Mouse (Mus musculus) midbrain, embryonic 14.5 days (tissue): ENCODE data around the gene Xrra1. TPM values are rescaled to one million over a fixed set of nuclear protein-coding genes. Genes with fewer than 3 reads are reported as not detected.
"Not testable (repeated sequence)": the region's sequence is repeated elsewhere in the genome, so short reads cannot be mapped to it uniquely, and the experiment has no call there.

ENCODE experiments used
- ATAC-seq: fragments of 200-750 bp; cut with Nextera tagmentation; 2 replicates; pipeline ENCODE4 v1.8.0; 2017; ENCODE audit warnings: moderate number of reproducible peaks, moderate library complexity; ENCODE audit not compliant: low FRiP score, low TSS enrichment
- DNase-seq: peaks from one replicate; pipeline ENCODE4 v3.0.0-alpha.2; 2015
- H3K27ac ChIP-seq: fragments of 300-500 bp; sonication (generic); replicated peaks from 2 replicates; pipeline ENCODE4 v1.5.1; 2014; ENCODE audit warnings: mild to moderate bottlenecking, low read depth, low read length, moderate library complexity
- H3K27me3 ChIP-seq: fragments of 300-500 bp; sonication (generic); 2 replicates; pipeline ENCODE4 v1.6.1; 2014; ENCODE audit warnings: low read length, control low read depth, mixed read lengths; ENCODE audit not compliant: control insufficient read depth, insufficient read depth
- H3K36me3 ChIP-seq: fragments of 300-500 bp; sonication (generic); 2 replicates; pipeline ENCODE4 v1.6.1; 2014; ENCODE audit warnings: low read length, control low read depth; ENCODE audit not compliant: control insufficient read depth, insufficient read depth
- H3K4me1 ChIP-seq: fragments of 300-500 bp; sonication (generic); 2 replicates; pipeline ENCODE4 v1.6.1; 2014; ENCODE audit warnings: mild to moderate bottlenecking, antibody characterized with exemption, low read length, control low read depth; ENCODE audit not compliant: control insufficient read depth, insufficient read depth
- H3K4me2 ChIP-seq: fragments of 300-500 bp; sonication (generic); 2 replicates; pipeline ENCODE4 v1.6.1; 2014; ENCODE audit warnings: mild to moderate bottlenecking, low read length, moderate library complexity
- H3K4me3 ChIP-seq: fragments of 300-500 bp; sonication (generic); replicated peaks from 2 replicates; pipeline ENCODE4 v1.5.1; 2014; ENCODE audit warnings: low read depth, low read length
- H3K9ac ChIP-seq: fragments of 300-500 bp; sonication (generic); replicated peaks from 2 replicates; pipeline ENCODE4 v1.6.1; 2014; ENCODE audit warnings: mild to moderate bottlenecking, low read length, moderate library complexity
- H3K9me3 ChIP-seq: fragments of 300-500 bp; sonication (generic); 2 replicates; pipeline ENCODE4 v1.6.1; 2016; ENCODE audit warnings: low read length, control low read depth, mixed read lengths; ENCODE audit not compliant: control insufficient read depth
- WGBS: fragments of 180-500 bp; shearing (Covaris S2); extraction: QIAGEN DNeasy Blood & Tissue Kit; methylation state at CpG from one replicate; pipeline ENCODE4 v1.1.7; 2014; 5-methylcytosine and 5-hydroxymethylcytosine counted together
- polyA plus RNA-seq: library from polyadenylated mRNA; unstranded; fragments of >200 nt; fragmentation: Nextera tagmentation; extraction: Ambion mirVana; gene quantifications from 2 replicates; pipeline ENCODE4 v1.2.1, GENCODE M21; 2014

Xrra1 gene
- 1.0 and 1.2 TPM in 2 replicates for polyA plus RNA-seq

DNA sequence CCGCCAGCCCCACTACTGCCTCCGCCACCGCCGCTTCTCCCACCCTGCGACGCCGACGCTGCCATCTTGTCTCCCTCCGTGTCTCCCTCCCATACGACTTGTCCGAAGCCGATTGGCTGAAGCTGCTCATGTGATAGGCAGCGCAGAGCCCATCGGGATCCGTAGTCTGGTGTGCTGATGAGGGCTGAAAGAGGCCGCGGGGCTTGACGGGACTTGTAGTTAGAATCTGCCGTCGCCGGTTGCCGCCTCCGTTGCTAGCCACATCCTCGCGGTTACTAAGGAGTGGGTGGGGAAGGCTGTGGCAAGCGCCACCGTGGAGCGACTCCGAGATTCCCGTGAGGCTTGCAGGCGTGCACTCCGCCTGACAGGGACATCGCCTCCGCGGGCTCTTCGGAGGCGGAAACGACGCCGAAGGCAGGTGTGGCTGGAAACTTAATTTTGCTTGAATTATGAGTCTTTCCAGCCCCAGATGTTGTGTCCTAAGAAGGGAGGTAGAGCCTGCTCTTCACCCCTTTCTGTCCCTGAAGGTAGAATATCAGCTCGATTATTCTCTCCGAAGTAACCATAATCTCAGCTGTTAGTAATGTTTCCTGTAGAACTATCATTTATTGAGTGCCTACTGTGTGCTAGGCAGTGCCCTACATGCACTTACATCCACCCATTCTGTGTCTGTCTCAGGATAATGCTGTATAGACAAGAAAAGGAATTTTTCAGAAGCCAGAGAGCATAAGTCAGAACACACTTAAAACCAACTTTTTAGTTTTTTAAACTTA, at the start of gene Xrra1:
Gene Xrra1, plus strand, starts transcription at position 304 of the 773 bp plus-strand sequence.
- H3K9ac ChIP-seq, result peak within 1 kb of the TSS; percentile 79
- peak within 1 kb of the TSS; percentile 70 for H3K4me3 ChIP-seq
- no peaks in the 10 kb centered on the region for H3K27me3 ChIP-seq
- H3K4me2 ChIP-seq, result peak within 1 kb of the TSS; percentile 86
- ATAC-seq (peak; percentile 98), DNase-seq (peak; percentile 99)
- WGBS, result under 1% methylated on average over 42 of the region's 42 CpGs
- H3K9me3 ChIP-seq, result no peaks in the 10 kb centered on the region
- peaks cover 11% of the 10 kb centered on the region for H3K4me1 ChIP-seq
- peak within 1 kb of the TSS; percentile 84 for H3K27ac ChIP-seq
- peaks cover 9% of the 10 kb centered on the region; the same call in 1 of the 2 replicates for H3K36me3 ChIP-seq

DNA sequence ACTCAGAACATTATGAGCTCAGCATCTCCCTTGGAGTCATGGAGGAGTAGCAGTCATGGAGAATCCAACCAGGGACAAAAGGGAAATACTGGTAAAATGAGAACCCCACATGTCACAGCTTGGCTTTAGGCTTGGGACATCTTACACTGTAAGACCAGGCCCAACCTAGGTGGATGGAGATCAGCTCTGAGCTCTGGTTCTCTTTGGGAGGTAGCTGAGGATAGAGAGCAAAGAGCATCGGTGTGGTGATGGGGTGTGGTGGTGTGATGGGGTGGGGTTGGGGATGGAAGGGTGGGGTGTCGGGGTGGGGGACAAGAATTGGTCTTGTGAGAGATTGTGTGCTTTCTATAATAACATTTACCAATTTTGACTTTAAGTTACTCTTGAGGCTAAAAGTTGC, 48.1 kb upstream of the Xrra1 start:
- Histone ChIP-seq H3K4me3 (no peak overlapping the region), H3K27me3 (no peaks in the 10 kb centered on the region), H3K9me3 (no peaks in the 10 kb centered on the region), H3K36me3 (no peaks in the 10 kb centered on the region), H3K27ac (no peak overlapping the region), H3K4me1 (no peaks in the 10 kb centered on the region), H3K9ac (no peak overlapping the region), H3K4me2 (no peak overlapping the region)
- 96% methylated on average over 2 of the region's 2 CpGs for WGBS
- no peak for DNase-seq
- no peak for ATAC-seq

- no peak for ATAC-seq
- Histone ChIP-seq H3K4me2 (no peak overlapping the region), H3K27me3 (no peaks in the 10 kb centered on the region), H3K9me3 (no peaks in the 10 kb centered on the region), H3K4me3 (no peak overlapping the region), H3K9ac (no peak overlapping the region), H3K27ac (no peak overlapping the region), H3K4me1 (no peaks in the 10 kb centered on the region), H3K36me3 (no peaks in the 10 kb centered on the region)
- 92% methylated on average over 4 of the region's 4 CpGs for WGBS
- no peak for DNase-seq
Observed at GRCm38 (mm10) chr7:99811661-99812060, 47.3 kb upstream of the Xrra1 start.

- H3K4me3 ChIP-seq, result no peak overlapping the region
- no peaks in the 10 kb centered on the region for H3K36me3 ChIP-seq
- ATAC-seq, result no peak
- 87% methylated on average over 11 of the region's 11 CpGs for WGBS
- no peaks in the 10 kb centered on the region for H3K27me3 ChIP-seq
- no peak for DNase-seq
- H3K9ac ChIP-seq, result no peak overlapping the region
- no peak overlapping the region for H3K27ac ChIP-seq
- no peaks in the 10 kb centered on the region for H3K9me3 ChIP-seq
- H3K4me2 ChIP-seq, result no peak overlapping the region
- no peaks in the 10 kb centered on the region for H3K4me1 ChIP-seq
Observed at GRCm38 (mm10) chr7:99813394-99813793, 45.5 kb upstream of the Xrra1 start.

GRCm38 (mm10) chr7:99818181-99818725, 40.7 kb upstream of the Xrra1 start:
- not testable (repeated sequence) for H3K27me3 ChIP-seq, H3K36me3 ChIP-seq, H3K9ac ChIP-seq, H3K9me3 ChIP-seq, H3K4me3 ChIP-seq, H3K4me2 ChIP-seq, H3K27ac ChIP-seq, ATAC-seq, DNase-seq, H3K4me1 ChIP-seq
- 23% methylated on average over 9 of the region's 9 CpGs for WGBS

DNA sequence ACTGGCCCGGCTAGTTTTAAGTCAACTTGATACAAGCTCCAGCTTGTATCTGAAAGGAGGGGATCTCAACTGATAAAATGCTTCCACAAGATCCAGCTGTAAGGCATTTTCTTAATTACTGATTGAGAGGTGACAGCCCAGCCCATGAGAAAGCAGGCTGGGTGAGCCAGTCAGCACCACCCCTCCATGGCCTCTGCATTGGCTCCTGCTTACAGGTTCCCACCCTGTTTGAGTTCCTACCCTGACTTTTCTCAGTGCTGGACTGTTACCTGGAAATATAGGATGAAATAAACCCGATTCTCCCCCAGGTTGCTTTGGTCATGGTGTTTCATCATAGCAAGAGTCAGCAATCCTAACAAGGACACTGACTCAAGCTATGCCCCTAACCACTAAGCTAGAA, 37.0 kb upstream of the Xrra1 start:
- H3K9me3 ChIP-seq, result no peaks in the 10 kb centered on the region
- no peak overlapping the region for H3K4me2 ChIP-seq
- WGBS, result 85% methylated on average over 2 of the region's 2 CpGs
- DNase-seq (no peak), ATAC-seq (no peak)
- H3K36me3 ChIP-seq, result no peaks in the 10 kb centered on the region
- no peaks in the 10 kb centered on the region for H3K4me1 ChIP-seq
- H3K4me3 ChIP-seq, result no peak overlapping the region
- no peak overlapping the region for H3K9ac ChIP-seq
- H3K27me3 ChIP-seq, result no peaks in the 10 kb centered on the region
- H3K27ac ChIP-seq, result no peak overlapping the region

GRCm38 (mm10) chr7:99822426-99822825, 36.5 kb upstream of the Xrra1 start:
- no peaks in the 10 kb centered on the region for H3K4me1 ChIP-seq
- 90% methylated on average over 5 of the region's 5 CpGs for WGBS
- ATAC-seq, result no peak

DNA sequence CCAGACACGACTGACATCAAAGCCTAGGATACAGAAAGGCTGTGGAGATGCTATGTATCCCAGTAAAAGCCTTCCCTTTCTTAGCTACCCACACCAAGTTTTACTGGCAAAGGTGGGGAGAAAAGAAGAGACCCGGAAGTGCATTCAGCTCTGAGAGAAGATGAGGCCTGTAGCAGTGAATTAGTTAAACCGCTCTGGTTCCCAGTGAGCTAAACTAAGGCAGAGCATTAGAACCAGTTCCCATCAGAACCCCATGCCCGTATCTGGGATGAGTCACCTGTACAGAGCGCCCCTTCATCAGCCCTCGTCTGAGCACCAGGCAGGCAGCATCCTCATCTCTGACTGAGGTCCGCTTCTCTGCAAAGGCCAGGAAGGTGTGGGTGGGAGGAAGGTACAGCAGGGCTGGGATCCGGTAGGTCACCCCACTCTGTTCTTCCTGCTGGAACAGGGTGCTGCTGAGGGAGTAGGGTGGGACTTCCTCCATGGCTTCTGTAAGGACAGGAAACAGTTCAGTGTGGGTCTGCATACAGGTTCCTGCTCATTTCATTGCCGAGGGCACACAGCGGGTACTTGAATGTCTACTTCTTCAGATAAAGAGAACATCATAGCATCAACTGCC, 35.8 kb upstream of the Xrra1 start:
- Histone ChIP-seq H3K36me3 (no peaks in the 10 kb centered on the region), H3K4me3 (no peak overlapping the region), H3K27me3 (no peaks in the 10 kb centered on the region), H3K4me1 (no peaks in the 10 kb centered on the region), H3K27ac (no peak overlapping the region), H3K4me2 (no peak overlapping the region), H3K9me3 (no peaks in the 10 kb centered on the region), H3K9ac (no peak overlapping the region)
- DNase-seq, result no peak
- 89% methylated on average over 10 of the region's 10 CpGs for WGBS
- no peak for ATAC-seq

More at GRCm38 (mm10) chr7:99822426-99822825, 36.5 kb upstream of the Xrra1 start:
- H3K9ac ChIP-seq, result no peak overlapping the region
- no peak overlapping the region for H3K27ac ChIP-seq
- no peak overlapping the region for H3K4me2 ChIP-seq
- no peak overlapping the region for H3K4me3 ChIP-seq
- H3K36me3 ChIP-seq, result no peaks in the 10 kb centered on the region
- H3K9me3 ChIP-seq, result no peaks in the 10 kb centered on the region
- no peak for DNase-seq
- no peaks in the 10 kb centered on the region for H3K27me3 ChIP-seq
